Mouse (Mus musculus) neural tube, embryonic 11.5 days (tissue): ENCODE results near the gene Smpdl3b. TPM values are rescaled to one million over a fixed set of nuclear protein-coding genes. Genes with fewer than 3 reads are reported as not detected.
"Not testable (repeated sequence)": the region's sequence is repeated elsewhere in the genome, so short reads cannot be mapped to it uniquely, and the experiment has no call there.

Experiments used
- ATAC-seq: fragments of 200-750 bp; cut with Nextera tagmentation; 2 replicates; pipeline ENCODE4 v1.8.0; 2017; ENCODE audit warnings: moderate number of reproducible peaks, mild to moderate bottlenecking, moderate TSS enrichment, moderate library complexity; ENCODE audit not compliant: insufficient read depth, low FRiP score, low TSS enrichment
- DNase-seq: peaks from one replicate; pipeline ENCODE4 v3.0.0-alpha.2; 2015; ENCODE audit warnings: low spot score
- H3K27ac ChIP-seq: fragments of 300-500 bp; sonication (generic); 2 replicates; pipeline ENCODE4 v1.5.1; 2014; ENCODE audit warnings: low read depth, mild to moderate bottlenecking, low read length
- H3K27me3 ChIP-seq: fragments of 300-500 bp; sonication (generic); 2 replicates; pipeline ENCODE4 v1.6.1; 2014; ENCODE audit warnings: mild to moderate bottlenecking, low read length, mixed read lengths; ENCODE audit not compliant: control insufficient read depth, insufficient read depth
- H3K36me3 ChIP-seq: fragments of 300-500 bp; sonication (generic); 2 replicates; pipeline ENCODE4 v1.6.1; 2014; ENCODE audit warnings: mild to moderate bottlenecking, low read length, moderate library complexity, mixed read lengths; ENCODE audit not compliant: control insufficient read depth, insufficient read depth
- H3K4me1 ChIP-seq: fragments of 300-500 bp; sonication (generic); 2 replicates; pipeline ENCODE4 v1.6.1; 2014; ENCODE audit warnings: low read length, mixed read lengths; ENCODE audit not compliant: control insufficient read depth, insufficient read depth
- H3K4me2 ChIP-seq: fragments of 300-500 bp; sonication (generic); 2 replicates; pipeline ENCODE4 v1.6.1; 2014; ENCODE audit warnings: low read depth, mild to moderate bottlenecking, moderate library complexity
- H3K4me3 ChIP-seq: fragments of 300-500 bp; sonication (generic); 2 replicates; pipeline ENCODE4 v1.5.1; 2014; ENCODE audit warnings: low read depth, low read length
- H3K9ac ChIP-seq: fragments of 300-500 bp; sonication (generic); 2 replicates; pipeline ENCODE4 v1.6.1; 2014; ENCODE audit warnings: mild to moderate bottlenecking, low read length
- H3K9me3 ChIP-seq: fragments of 300-500 bp; sonication (generic); 2 replicates; pipeline ENCODE4 v1.6.1; 2016; ENCODE audit warnings: low read length; ENCODE audit not compliant: control insufficient read depth
- WGBS: fragments of 180-500 bp; shearing (Covaris S2); extraction: QIAGEN DNeasy Blood & Tissue Kit; methylation state at CpG from one replicate; pipeline ENCODE4 v1.1.7; 2014; 5-methylcytosine and 5-hydroxymethylcytosine counted together
- polyA plus RNA-seq: library from polyadenylated mRNA; unstranded; fragments of >200 nt; fragmentation: Nextera tagmentation; extraction: Ambion mirVana; gene quantifications from 2 replicates; pipeline ENCODE4 v1.2.1, GENCODE M21; 2014

Smpdl3b gene
- polyA plus RNA-seq, 1 experiment from 2014 or later = 1.8 TPM

GRCm38 (mm10) chr4:132771776-132772175 lies 14.7 kb upstream of the Smpdl3b start:
- no peak overlapping the region for H3K9ac ChIP-seq
- no peak overlapping the region for H3K4me3 ChIP-seq
- no peak overlapping the region for H3K27ac ChIP-seq
- H3K4me2 ChIP-seq = no peak overlapping the region
- peaks cover 19% of the 10 kb centered on the region for H3K36me3 ChIP-seq
- no peaks in the 10 kb centered on the region for H3K27me3 ChIP-seq
- DNase-seq (no peak), ATAC-seq (no peak)
- 91% methylated on average over 9 of the region's 9 CpGs for WGBS
- H3K4me1 ChIP-seq = peaks cover 4% of the 10 kb centered on the region; the same call in 1 of the 2 replicates
- no peaks in the 10 kb centered on the region for H3K9me3 ChIP-seq

GRCm38 (mm10) chr4:132767914-132768876 lies 11.1 kb upstream of the Smpdl3b start, which contains the start of gene Rpa2:
Rpa2 (plus strand) TSS chr4:132768332.
- no peak within 1 kb of the TSS for H3K27ac ChIP-seq
- WGBS = under 1% methylated on average over 71 of the region's 71 CpGs
- DNase-seq (peak; percentile 98), ATAC-seq (peak; percentile 94)
- H3K4me3 ChIP-seq = peak within 1 kb of the TSS; percentile 68
- peak within 1 kb of the TSS; percentile 81 for H3K4me2 ChIP-seq
- no peaks in the 10 kb centered on the region for H3K9me3 ChIP-seq
- H3K36me3 ChIP-seq = peaks cover 6% of the 10 kb centered on the region; the same call in 1 of the 2 replicates
- H3K9ac ChIP-seq = peak within 1 kb of the TSS; percentile 59
- H3K27me3 ChIP-seq = no peaks in the 10 kb centered on the region
- H3K4me1 ChIP-seq = peaks cover 4% of the 10 kb centered on the region; the same call in 1 of the 2 replicates

GRCm38 (mm10) chr4:132763125-132763524 lies 6.1 kb upstream of the Smpdl3b start:
- not testable (repeated sequence) for H3K9ac ChIP-seq, H3K4me1 ChIP-seq, H3K27ac ChIP-seq, H3K9me3 ChIP-seq, H3K36me3 ChIP-seq, H3K27me3 ChIP-seq, H3K4me3 ChIP-seq, DNase-seq, H3K4me2 ChIP-seq, ATAC-seq
- 91% methylated on average over 3 of the region's 3 CpGs for WGBS

- H3K4me3 ChIP-seq = no peak overlapping the region
- ATAC-seq = no peak
- no peak overlapping the region for H3K4me2 ChIP-seq
- H3K9me3 ChIP-seq = no peaks in the 10 kb centered on the region
- DNase-seq = no peak
- WGBS = 78% methylated on average over 6 of the region's 6 CpGs
- H3K27me3 ChIP-seq = no peaks in the 10 kb centered on the region
- no peaks in the 10 kb centered on the region for H3K36me3 ChIP-seq
- no peaks in the 10 kb centered on the region for H3K4me1 ChIP-seq
- no peak overlapping the region for H3K27ac ChIP-seq
- H3K9ac ChIP-seq = no peak overlapping the region
These were observed 5.5 kb upstream of the Smpdl3b start for GRCm38 (mm10) chr4:132762602-132763001.

- Histone ChIP-seq H3K4me1 (no peaks in the 10 kb centered on the region), H3K36me3 (no peaks in the 10 kb centered on the region), H3K4me3 (no peak overlapping the region), H3K4me2 (no peak overlapping the region), H3K27ac (no peak overlapping the region), H3K27me3 (0 out of 2 replicates have a peak, but pooled peaks cover 2% of the 10 kb centered on the region), H3K9me3 (no peaks in the 10 kb centered on the region), H3K9ac (no peak overlapping the region)
- no peak for ATAC-seq
- 79% methylated on average over 3 of the region's 3 CpGs for WGBS
- DNase-seq = no peak
These were observed 3.2 kb upstream of the Smpdl3b start for GRCm38 (mm10) chr4:132760296-132760695.

GRCm38 (mm10) chr4:132757633-132758351 lies 740 bp upstream of the Smpdl3b start:
- DNase-seq (no peak), ATAC-seq (no peak)

GRCm38 (mm10) chr4:132752992-132753391 lies 4.1 kb downstream of the Smpdl3b start:
- Histone ChIP-seq H3K4me3 (no peak overlapping the region), H3K4me2 (no peak overlapping the region), H3K9me3 (no peaks in the 10 kb centered on the region), H3K9ac (no peak overlapping the region), H3K4me1 (no peaks in the 10 kb centered on the region), H3K27ac (no peak overlapping the region), H3K36me3 (no peaks in the 10 kb centered on the region), H3K27me3 (0 out of 2 replicates have a peak, but pooled peaks cover 2% of the 10 kb centered on the region)
- no peak for DNase-seq
- no peak for ATAC-seq
- WGBS = 81% methylated on average over 6 of the region's 6 CpGs

More at GRCm38 (mm10) chr4:132757633-132758351, 740 bp upstream of the Smpdl3b start:
- H3K4me3 ChIP-seq = no peak overlapping the region
- H3K9me3 ChIP-seq = no peaks in the 10 kb centered on the region
- H3K9ac ChIP-seq = no peak overlapping the region
- no peak overlapping the region for H3K4me2 ChIP-seq
- H3K36me3 ChIP-seq = no peaks in the 10 kb centered on the region
- H3K27ac ChIP-seq = no peak overlapping the region
- 0 out of 2 replicates have a peak, but pooled peaks cover 2% of the 10 kb centered on the region for H3K27me3 ChIP-seq
- no peaks in the 10 kb centered on the region for H3K4me1 ChIP-seq
- WGBS = 84% methylated on average over 7 of the region's 7 CpGs

GRCm38 (mm10) chr4:132749258-132749982 lies 7.6 kb downstream of the Smpdl3b start:
- Histone ChIP-seq H3K4me2 (no peak overlapping the region), H3K4me3 (no peak overlapping the region), H3K4me1 (no peaks in the 10 kb centered on the region), H3K9ac (no peak overlapping the region), H3K9me3 (no peaks in the 10 kb centered on the region), H3K27me3 (no peaks in the 10 kb centered on the region), H3K36me3 (no peaks in the 10 kb centered on the region), H3K27ac (no peak overlapping the region)
- WGBS = 83% methylated on average over 6 of the region's 6 CpGs
- ATAC-seq (no peak), DNase-seq (no peak)
